Mouse (Mus musculus) retina, adult 2 months (tissue): ENCODE measurements around the gene Helz.

Experiments
- DNase-seq: peaks from one replicate; pipeline ENCODE4 v3.0.0-alpha.2; 2012; ENCODE audit warnings: low read depth, low spot score

Gene Helz

DNA sequence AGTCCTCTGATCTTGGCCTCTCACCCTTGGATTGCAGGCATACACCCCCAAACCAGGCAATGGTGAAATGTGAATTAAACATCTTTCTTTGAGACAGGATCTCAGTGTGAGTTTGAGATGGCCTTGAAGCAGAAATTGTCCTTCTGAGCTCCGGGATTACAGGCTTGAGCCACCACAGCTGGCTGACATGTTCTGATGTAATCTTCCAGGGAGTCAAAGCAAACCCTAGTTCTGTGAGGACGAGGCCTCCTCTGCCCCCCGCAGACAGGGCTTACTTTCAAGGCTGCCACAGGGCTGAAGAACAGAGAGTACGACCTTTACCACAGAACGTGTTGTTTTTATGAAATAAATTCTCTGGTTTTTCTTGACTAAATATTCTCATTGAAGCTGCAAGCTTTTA lies 126.3 kb downstream of the Helz start:
- no peak for DNase-seq

DNA sequence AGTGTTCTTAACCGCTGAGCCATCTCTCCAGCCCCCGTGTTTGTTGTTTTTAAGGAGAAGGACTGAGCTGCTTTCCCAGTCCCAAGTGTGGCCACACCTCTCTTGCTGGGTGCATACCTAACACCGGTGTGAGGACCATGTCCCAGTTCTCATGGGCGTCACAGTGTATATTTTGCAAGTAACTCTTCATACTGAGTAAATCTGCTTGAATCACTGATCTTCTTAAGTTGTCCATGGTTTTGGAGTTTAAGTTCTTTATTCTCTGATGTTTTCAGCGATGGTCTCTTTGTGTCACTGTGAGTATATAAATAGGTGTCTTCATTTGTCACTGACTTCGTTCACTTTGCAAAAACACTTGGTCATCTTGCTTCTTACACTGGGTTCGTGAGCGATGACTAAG lies 126.9 kb downstream of the Helz start:
- DNase-seq: no peak

DNA sequence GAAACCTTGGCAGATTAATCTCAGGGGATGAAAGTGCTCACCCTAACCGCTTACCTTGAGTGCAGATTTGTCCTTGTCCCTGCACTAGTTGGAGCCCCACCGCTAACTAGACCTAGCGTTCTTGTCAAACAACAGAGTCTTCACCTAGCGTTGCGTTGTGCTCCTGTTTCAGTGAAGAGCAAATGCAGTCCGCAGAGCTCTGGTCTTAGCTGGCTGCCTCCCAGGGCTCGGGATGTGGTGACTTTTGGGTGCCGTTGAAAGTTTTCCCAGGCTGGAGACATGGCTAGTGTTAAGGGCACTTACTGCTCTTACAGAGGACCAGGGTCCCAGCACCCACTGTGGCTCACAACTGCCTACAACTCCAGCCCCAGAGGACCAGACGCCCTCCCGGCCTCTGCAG lies 127.5 kb downstream of the Helz start:
- DNase-seq: no peak

DNA sequence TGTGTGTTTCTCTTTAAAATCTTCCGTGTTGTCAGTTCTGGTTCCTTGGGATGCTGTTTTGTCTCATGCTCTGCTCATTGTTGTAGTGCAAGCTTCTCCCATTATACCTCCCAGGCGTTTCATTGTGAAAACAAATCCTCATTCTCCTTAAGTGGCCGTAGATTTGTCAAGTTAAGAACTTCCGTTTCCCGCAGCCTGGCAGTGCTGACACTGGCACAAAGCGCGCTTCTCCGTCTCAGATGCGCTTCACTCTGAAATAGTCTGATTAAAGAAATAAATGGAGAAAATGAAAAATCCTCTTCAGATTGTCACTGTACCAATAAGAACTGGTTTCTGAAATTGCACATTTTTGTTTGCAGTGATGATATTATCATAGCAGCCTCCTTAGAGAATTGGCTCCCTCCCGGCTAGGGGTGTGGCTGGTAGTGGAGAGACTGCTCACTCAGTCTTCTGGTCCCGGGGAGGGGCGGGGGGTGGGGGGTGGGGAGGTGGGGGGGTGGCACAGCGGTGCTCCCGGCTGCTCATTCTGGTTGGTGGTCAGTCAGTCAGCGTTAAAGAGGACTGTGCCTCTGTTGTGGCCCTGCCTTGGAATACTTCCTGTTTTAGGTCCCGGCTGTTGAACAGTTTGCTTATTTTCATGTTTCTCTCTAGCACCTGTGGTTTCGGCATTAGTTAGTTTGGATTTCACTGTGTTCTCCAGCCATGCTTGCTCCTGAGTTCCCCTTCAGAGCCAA lies 128.6 kb downstream of the Helz start:
- no peak for DNase-seq

DNA sequence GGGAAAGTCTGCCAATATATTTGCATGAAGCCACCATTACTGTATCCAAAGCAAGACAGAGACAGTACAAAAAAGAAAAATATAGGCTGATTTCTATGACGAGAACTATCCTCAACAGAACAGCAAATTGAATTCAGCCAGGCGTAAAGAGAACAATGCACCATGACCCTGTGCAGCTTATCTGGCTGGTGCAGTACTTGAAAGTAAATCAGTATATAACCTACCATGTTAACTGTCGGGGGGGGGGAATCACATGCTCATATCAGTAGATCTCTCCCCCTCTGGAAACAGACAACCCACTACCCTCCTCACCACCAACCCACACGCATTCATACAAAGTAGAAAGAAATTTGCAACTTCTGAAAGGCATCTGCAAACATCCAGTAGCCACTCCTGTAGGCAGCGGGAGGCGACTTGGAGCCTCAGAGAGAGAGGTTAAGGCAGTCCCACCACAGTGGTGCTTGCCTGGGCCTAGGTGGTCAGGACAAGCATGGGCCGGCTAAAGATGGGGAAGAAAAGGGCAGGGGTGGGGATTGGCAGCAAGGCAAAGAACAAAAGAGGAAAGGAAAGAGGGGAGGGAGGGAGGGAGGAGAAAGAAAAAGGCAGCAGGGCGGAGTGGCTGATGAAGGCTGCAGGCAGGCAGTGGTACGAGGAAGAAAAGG lies 135.1 kb downstream of the Helz start:
- DNase-seq: no peak

DNA sequence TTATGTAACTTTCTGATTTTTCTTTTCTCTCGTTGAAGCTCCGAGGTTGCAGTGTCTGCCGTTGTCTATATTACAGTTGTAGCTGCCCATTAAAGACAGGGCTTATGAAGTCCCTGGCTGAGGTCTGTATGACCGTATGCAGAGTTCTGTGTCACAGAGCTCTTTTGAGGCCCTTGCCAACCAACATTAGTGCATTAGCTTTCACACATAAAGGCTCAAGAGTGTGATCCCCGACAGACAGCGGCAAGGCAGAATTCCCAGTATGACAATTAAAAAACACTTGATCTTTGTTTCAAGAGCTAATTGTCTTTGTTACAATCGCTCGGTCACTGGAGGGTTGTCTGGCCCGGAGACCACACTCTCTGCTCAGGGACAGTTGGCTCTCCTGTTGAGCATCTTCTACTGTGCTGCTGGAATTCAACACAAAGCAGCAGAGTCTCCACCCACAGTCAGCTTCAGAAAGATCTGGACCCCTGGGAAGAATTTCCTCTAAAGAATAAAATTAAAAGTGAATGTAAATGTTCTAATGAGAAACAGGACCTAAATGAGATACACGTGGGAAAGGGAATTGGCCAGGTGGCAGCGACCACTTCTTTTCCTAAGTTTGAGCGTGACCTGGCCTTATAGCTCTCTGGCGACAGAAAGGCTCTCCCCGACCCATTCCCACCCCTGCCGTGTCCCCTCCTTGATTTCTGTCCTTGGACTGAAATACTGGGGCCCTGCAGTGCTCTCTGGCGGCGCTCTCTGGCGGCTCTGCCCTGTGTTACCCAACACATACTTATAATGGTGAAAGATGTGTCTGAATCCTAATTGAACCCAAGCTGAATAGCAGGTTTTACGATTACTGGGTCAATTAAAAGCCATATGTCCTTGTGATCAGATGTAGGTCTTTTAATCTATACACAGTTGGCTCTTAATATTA lies 136.1 kb downstream of the Helz start:
- DNase-seq: no peak

DNA sequence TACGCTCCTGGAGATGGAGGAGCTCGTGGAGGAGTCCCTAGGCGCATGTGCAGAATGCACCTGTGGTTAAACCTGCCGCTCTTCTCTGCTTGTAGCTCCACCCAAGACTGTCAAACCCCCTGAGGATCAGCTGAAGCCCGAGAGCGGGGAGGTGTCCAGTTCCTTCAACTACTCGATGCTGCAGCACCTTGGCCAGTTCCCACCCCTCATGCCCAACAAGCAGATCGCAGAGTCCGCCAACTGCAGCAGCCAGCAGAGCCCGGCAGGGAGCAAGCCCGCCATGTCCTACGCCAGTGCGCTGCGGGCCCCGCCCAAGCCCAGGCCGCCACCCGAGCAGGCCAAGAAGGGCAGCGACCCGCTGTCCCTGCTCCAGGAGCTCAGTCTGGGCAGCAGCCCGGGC lies 138.6 kb downstream of the Helz start:
- DNase-seq: no peak

DNA sequence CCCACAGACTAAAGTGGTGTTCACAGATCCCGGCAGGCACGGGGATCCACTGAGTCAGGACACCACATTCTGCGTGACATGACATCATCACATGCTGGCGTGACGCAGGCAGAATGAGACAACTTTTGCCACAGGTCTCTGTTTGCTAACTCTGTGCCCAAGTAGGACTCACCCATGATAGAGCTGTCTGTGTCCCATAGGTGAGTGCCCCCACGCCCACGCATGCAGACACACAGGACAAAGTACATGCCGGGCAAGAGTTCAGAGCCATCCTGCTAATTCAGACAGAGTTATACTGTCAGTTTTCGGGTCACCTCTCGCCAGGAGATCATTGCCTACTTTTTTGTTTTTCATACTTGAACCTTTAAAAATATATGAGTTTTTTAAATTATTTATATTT lies 140.8 kb downstream of the Helz start:
- DNase-seq: no peak

DNA sequence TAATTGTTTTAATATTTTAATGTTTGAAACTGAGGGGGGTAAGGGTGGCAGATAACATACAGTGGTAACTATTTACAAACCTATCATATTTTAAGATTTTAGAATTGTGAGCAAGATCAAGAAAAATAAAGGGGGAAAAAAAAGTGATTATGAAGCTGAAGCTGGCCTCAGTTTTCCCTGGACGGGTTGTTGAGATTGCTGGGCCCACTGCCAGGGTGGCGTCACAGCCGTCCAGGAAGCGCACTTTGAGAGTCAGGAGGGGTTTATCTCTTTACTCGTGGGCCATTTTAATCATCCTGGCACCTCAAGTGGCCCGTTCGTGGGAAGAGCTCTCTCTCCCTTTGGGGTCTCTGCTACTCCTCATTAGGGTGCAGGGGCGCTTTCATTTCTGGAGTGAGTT lies 143.8 kb downstream of the Helz start:
- DNase-seq: no peak

DNA sequence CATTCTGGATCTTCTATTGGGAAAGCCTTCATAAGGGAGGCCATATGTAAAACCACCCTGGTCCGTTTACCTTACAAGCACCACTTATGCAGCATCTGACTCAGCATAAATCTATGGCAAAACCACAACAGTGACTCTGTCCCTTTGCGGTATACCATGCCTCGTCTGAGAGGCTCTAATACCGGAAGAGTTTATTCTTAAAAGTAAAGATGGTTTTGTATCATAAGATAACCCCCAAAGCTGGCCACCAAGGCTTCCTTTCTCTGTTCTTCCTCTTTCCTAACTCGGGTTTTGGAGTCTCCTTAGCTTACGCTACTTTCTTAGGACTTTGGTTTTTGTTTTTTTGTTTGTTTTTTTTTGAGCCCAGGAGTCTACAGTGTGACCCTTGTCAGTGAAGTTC lies 145.6 kb downstream of the Helz start:
- DNase-seq: no peak

DNA sequence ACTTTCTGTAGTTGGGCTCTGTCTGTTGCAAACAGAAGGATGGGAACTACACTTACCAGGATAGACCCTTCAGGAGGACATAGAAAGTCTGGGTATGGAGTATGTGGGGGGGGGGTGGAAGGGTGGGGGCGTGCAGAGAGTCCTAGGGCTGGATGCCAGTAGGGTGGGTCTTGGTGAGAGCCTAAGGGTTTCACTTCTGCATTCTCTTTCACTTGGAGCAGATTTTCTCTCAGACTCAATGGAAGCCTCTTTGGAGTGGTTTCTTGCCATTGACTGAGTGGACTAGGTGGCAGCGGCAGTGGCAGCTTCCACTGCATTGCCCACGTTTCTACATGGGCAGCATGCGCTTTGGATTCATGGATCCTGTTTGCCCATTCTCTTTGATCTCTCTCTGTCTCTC lies 152.2 kb downstream of the Helz start:
- DNase-seq: no peak

DNA sequence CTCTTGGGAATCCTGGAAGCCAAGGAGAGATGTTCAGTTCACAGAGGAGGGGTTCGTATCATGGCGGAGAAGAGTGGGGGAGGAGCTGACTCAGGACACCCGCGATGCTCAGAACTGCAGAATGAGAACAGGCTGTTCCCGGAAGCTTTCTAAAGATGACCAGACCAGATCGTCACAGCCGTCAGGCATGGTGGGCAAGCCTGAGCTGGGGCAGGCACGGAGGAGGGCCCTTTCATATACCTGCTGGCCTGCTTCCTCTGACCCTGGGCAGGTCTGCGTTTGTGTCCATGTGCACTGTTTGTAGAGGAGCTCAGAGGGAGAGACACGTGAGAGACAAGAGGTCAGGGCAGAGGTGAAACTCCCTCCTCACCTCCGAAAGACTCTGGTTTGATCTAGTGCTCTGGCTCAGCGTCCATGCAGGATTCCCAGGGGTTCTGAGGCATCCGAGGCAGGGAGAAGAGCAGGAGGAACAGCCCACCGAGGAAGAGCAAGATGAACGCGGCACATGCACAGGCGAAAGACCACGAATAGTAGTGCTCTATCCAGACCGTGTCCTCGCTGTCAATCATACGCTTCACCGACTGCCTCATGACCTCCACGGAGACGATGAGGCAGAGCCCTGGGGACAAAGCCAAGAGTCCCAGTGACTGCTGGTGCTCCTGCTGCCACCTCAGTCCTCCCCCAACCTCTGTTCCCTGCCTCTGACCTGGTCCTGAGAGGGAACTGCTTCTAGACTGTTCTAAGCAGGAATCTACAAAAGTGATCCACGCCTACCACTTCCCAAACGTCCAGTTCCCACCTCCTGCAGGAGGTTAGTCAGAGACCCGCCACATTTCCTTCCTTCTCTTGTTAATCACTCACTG lies 155.8 kb downstream of the Helz start:
- no peak for DNase-seq

DNA sequence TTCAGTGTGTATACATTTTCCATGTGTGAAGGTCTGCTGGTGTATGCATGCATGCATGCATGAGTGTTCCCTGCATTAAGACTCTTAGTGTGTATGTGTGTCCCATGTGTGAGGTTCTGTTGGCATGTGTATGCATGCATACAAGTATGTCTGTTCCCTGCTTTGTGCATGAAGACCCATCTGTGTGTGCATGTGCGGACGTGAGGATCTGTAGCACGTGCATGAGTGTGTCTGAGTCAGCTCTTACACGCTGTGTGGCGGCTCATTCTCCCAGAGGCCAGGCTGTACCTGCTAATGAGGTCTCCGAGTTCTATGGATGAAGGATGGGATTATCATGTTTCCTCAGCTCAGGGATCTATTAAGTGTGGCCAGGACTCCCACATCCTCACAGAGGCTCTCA lies 157.3 kb downstream of the Helz start:
- DNase-seq: no peak

DNA sequence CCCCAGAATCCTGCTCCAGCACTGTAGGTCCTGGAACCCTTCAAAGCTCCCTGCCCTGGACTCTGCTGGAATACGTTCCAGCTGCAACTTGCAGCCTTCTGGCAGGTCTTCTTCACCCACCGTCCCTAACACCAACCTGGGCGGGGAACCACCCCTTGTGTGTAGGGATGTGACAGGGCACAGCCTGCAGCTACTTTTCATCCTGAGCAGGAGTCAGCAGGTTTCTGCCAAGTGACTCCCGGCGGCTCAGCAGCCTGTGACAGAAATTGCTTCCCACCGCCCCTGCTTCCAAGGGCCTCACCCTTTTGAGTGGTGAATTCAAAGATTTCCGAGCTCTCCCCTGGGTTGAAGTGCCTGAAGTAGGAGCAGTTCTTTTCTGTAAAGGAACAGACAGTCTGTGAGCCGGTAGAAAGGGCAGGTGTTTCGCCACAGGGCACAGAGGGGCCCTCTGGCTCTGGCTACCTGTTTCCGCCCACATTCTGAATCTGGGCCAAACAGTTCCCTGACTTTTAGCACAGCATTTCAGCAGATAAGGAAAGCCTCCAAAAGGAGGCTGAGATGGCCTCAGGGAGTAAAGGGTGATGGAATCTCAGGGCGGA lies 157.8 kb downstream of the Helz start:
- no peak for DNase-seq

DNA sequence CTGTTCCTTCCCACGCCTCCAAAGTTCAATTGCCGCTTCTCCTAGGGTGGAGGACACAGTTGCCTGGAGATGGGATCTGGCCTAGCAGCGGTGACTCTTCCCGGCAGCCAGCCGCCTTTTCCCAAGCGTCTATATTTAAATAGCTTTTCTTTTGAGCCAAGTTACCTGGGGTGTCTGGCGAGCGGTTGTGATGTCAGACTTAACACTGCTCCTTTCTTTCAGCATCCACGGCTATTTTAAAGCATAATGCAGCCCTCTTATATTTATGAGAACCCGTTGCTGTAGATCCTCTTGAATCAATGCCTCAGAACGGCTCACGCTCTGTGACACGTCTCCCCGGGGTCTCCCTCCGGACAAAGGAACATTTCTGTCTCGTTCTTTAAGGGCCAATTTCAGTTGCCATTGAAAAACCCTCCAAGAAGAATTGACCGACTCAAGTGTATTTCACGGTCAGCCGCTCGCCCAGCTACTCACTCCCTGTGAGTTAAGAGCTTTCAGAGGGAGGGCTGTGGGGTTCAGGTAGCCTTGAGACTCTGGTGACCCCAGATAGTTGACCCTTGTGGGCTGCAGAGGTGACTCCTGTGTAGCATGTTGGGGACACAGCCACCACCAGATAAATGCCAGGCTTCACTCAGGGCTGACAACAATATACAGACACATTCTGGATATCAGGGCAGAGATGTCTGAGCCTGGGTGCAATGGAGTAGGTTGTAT lies 160.3 kb downstream of the Helz start:
- no peak for DNase-seq

DNA sequence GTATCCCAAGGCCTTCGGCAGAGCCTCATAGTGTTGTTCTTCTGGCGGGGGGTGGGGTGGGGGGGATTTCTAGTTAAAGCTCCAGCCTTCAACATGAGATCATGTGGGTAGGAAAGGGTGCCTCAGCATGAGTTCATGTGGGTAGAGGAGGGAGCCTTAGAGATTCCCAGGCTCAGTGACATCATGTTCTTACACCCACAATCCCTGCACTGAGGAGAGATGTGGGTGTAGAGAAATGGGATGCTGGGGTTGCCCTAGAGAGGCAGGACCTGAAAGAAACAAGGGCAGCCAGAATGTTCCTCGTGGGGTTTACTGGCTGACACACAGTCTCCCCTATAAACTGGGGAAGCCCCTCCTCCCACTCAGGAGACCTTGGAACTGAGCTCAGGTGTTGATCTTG lies 162.6 kb downstream of the Helz start:
- no peak for DNase-seq

DNA sequence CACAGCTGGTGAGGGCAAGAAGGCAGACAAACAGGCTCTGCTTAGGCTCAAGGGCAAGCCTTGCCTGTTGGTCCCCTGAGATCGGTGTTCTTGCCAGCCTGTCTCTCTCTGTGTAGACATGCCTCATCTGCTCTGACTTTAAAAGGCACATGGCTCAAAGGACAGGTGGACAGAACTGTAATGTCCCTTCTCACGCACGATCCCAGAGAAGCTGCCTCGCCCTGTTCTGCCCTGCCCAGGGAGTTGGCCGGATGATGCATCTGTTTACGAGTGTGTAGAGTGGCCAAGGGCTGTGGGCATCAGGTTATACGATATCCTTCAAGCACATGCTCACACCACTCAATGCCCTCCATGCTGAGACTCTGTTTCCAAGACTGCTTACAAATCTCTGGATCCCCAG lies 166.6 kb downstream of the Helz start:
- no peak for DNase-seq

DNA sequence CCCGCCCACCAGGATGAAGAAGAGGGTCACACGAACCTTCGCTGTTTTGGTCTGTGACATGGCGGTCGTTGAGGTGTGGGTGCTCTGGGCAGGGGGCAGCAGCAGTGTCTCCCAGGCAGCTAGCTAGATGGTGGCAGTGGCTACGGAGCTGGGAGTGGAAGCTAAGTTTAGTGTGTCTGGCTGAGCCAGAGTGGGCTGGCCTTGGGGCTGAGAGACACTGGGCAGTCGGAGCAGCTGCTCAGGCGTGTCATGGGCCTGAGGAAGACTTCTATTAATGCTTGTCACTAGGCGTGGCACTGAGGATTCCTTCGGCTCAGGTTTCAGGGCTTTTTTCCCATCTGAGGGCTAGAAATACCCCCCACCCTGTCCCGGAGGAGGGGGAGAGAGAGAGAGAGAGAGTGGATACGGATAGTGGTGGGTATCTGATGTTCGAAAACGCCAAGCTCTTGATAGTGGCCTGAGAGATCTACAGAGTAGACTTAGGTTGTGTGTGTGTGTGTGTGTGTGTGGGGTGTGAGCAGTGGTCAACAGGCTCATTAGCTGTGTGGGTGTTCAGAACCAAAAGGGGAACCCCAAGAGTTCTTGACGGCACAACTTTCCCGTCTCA lies 168.7 kb downstream of the Helz start, which contains the start of gene Cacng1:
Gene Cacng1, minus strand, starts transcription at position 191 of the 607 bp plus-strand sequence.
- DNase-seq: no peak

DNA sequence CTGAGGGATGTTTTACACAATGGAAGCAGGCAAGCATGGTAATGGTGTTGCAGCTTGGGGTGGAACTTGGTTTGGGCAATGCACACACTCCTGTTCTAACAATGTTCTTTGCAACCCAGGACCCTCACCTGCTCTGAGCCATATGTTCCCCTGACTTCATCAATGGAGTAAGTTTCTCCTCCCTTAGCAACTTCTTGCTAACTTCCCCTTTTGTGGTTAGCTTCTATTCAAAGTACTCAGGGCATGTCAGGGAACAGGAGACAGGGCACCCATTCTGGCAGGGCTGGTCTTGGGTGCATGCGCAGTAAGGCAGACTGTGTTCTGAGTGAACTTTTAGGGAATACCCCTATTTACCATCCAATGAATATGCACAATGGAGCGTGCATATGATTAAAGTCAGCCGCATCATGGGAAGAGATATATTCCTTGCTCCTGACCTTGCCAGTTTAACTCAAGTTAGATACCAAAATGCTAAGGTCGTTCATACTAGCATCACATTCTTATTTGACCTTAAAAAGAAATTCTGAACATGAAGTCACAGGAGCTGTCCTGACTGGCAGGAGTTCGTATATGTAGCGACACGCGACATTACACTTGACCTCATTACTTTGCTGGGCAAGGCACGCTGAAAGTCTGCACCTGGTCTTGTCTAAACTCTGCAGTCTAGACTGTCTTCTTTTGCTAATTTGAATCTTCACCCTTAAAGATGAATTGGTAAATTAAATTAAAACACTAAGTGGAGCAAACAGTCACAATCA lies 172.7 kb downstream of the Helz start:
- no peak for DNase-seq
